8 mouse cellular contexts compared by ENCODE assay signal in genomic region chr1:152817027-152817769, GRCm38 (mm10). TPM values are rescaled to one million over a fixed set of nuclear protein-coding genes. Genes with fewer than 3 reads are reported as not detected.
DNase-seq lines count a peak whose midpoint lies in the region; ATAC-seq and TF ChIP-seq lines count a peak whose summit lies in the region.

No protein-coding gene starts in this region.

- H3K4me1 ChIP-seq in heart, embryonic 13.5 days, result peaks cover 46% of the 10 kb centered on the region
- H3K4me1 ChIP-seq in forebrain, embryonic 14.5 days (ENCODE audit: control insufficient read depth, insufficient read depth, low read length), result peaks cover 27% of the 10 kb centered on the region
- H3K4me1 ChIP-seq in midbrain, postnatal 0 days (ENCODE audit: insufficient read depth, low read length), result no peaks in the 10 kb centered on the region
- no peaks in the 10 kb centered on the region for H3K4me1 ChIP-seq in lung, postnatal 0 days (ENCODE audit: insufficient read depth, low read depth, low read length)

- TF ChIP-seq CTCF in midbrain, postnatal 0 days (IDR thresholded peaks at IDR 0.05), result no peak
- TF ChIP-seq CTCF in lung, postnatal 0 days (IDR thresholded peaks at IDR 0.05), result no peak

- H3K9ac ChIP-seq in heart, embryonic 13.5 days, result 0 out of 2 replicates have a peak overlapping the region, but pooled peaks have one; percentile 50
- no peak overlapping the region for H3K9ac ChIP-seq in forebrain, embryonic 14.5 days (ENCODE audit: low read length)
- H3K9ac ChIP-seq in midbrain, postnatal 0 days (replicated peaks; ENCODE audit: low read length, poor library complexity, severe bottlenecking), result no peak overlapping the region
- no peak overlapping the region for H3K9ac ChIP-seq in lung, postnatal 0 days (replicated peaks; ENCODE audit: low read depth)

- no peaks in the 10 kb centered on the region for H3K36me3 ChIP-seq in heart, embryonic 13.5 days
- no peaks in the 10 kb centered on the region for H3K36me3 ChIP-seq in forebrain, embryonic 14.5 days (ENCODE audit: control insufficient read depth, insufficient read depth, low read length)
- no peaks in the 10 kb centered on the region for H3K36me3 ChIP-seq in midbrain, postnatal 0 days (ENCODE audit: insufficient read depth, low read length)
- no peaks in the 10 kb centered on the region for H3K36me3 ChIP-seq in lung, postnatal 0 days (ENCODE audit: insufficient read depth, low read length)

- no peak for DNase-seq in heart, postnatal 4 days
- DNase-seq in ES-CJ7 (ENCODE audit: low read depth, low spot score), result peak; percentile 59
- peak; percentile 82 for DNase-seq in forebrain, embryonic 14.5 days (ENCODE audit: low spot score)
- peak; percentile 41 for DNase-seq in midbrain, postnatal 0 days (ENCODE audit: low spot score)
- no peak for DNase-seq in adrenal gland, postnatal 4 days (ENCODE audit: low spot score in 2 of 2)
- DNase-seq in cerebellum, adult 11-12 months, result no peak
- no peak for DNase-seq in lung, postnatal 0 days (ENCODE audit: low spot score)

- no peak overlapping the region for H3K4me3 ChIP-seq in heart, embryonic 13.5 days
- no peak overlapping the region for H3K4me3 ChIP-seq in forebrain, embryonic 14.5 days (ENCODE audit: low read depth, low read length)
- no peak overlapping the region for H3K4me3 ChIP-seq in midbrain, postnatal 0 days (ENCODE audit: low read depth, low read length)
- H3K4me3 ChIP-seq in lung, postnatal 0 days (ENCODE audit: low read depth, low read length), result no peak overlapping the region

- H3K27me3 ChIP-seq in heart, embryonic 13.5 days (replicated peaks), result no peaks in the 10 kb centered on the region
- no peaks in the 10 kb centered on the region for H3K27me3 ChIP-seq in forebrain, embryonic 14.5 days (replicated peaks; ENCODE audit: control insufficient read depth, insufficient read depth, low read length)
- no peaks in the 10 kb centered on the region for H3K27me3 ChIP-seq in midbrain, postnatal 0 days (ENCODE audit: insufficient read depth, low read length)
- no peaks in the 10 kb centered on the region for H3K27me3 ChIP-seq in lung, postnatal 0 days (replicated peaks; ENCODE audit: insufficient read depth, low read length)

- 33% methylated on average over 12 of the region's 12 CpGs for WGBS in heart, embryonic 13.5 days
- WGBS in forebrain, embryonic 14.5 days, result 16% methylated on average over 12 of the region's 12 CpGs
- WGBS in midbrain, postnatal 0 days, result 18% methylated on average over 12 of the region's 12 CpGs
- 38% methylated on average over 12 of the region's 12 CpGs for WGBS in lung, postnatal 0 days

- ATAC-seq in heart, embryonic 13.5 days (ENCODE audit: extremely low read depth, insufficient number of reproducible peaks, low FRiP score, low TSS enrichment), result no peak
- peak; percentile 69 for ATAC-seq in forebrain, embryonic 14.5 days
- no peak; the same call in none of the 2 replicates for ATAC-seq in midbrain, postnatal 0 days (ENCODE audit: low FRiP score)
- ATAC-seq in lung, postnatal 0 days, result no peak

- no peak for TF ChIP-seq EP300 in lung, postnatal 0 days (IDR thresholded peaks at IDR 0.05)

- no peaks in the 10 kb centered on the region for H3K9me3 ChIP-seq in heart, embryonic 13.5 days
- H3K9me3 ChIP-seq in forebrain, embryonic 14.5 days (replicated peaks; ENCODE audit: control insufficient read depth, low read length), result no peaks in the 10 kb centered on the region
- no peaks in the 10 kb centered on the region for H3K9me3 ChIP-seq in midbrain, postnatal 0 days (ENCODE audit: low read length)
- H3K9me3 ChIP-seq in lung, postnatal 0 days (ENCODE audit: low read length), result no peaks in the 10 kb centered on the region

- H3K27ac ChIP-seq in heart, embryonic 13.5 days (replicated peaks), result peak overlapping the region; percentile 80
- peak overlapping the region; percentile 61 for H3K27ac ChIP-seq in forebrain, embryonic 14.5 days (ENCODE audit: low read depth, low read length)
- H3K27ac ChIP-seq in midbrain, postnatal 0 days (ENCODE audit: low read depth, low read length), result no peak overlapping the region
- no peak overlapping the region for H3K27ac ChIP-seq in lung, postnatal 0 days (ENCODE audit: low read length)

- H3K4me2 ChIP-seq in heart, embryonic 13.5 days, result peak overlapping the region; percentile 36
- no peak overlapping the region for H3K4me2 ChIP-seq in forebrain, embryonic 14.5 days (ENCODE audit: low read length)
- no peak overlapping the region for H3K4me2 ChIP-seq in midbrain, postnatal 0 days (ENCODE audit: low read depth, low read length, poor library complexity, severe bottlenecking)
- no peak overlapping the region for H3K4me2 ChIP-seq in lung, postnatal 0 days (replicated peaks; ENCODE audit: low read depth, low read length)

RNA-seq across cellular contexts. Expression of gene Ncf2, which starts 17.2 kb away (rescaled TPM):
- 3.3 and 4.6 TPM in 2 replicates for polyA plus RNA-seq in heart, embryonic 13.5 days (2015; fragmentation: Nextera tagmentation; extraction: Ambion mirVana)
- total RNA-seq in heart, postnatal 4 days (2021), result 1 to 10 TPM; 2.1 to 3.0 TPM
- polyA plus RNA-seq in forebrain, embryonic 14.5 days (2014; fragmentation: Nextera tagmentation; extraction: Ambion mirVana), result 2.1 and 3.4 TPM in 2 replicates
- 1.2 and 1.6 TPM in 2 replicates for total RNA-seq in midbrain, postnatal 0 days (2014; rRNA removed)
- polyA plus RNA-seq in midbrain, postnatal 0 days (2015; fragmentation: Nextera tagmentation; extraction: Ambion mirVana), result 1.8 and 1.9 TPM in 2 replicates
- total RNA-seq in adrenal gland, postnatal 4 days (2021), result 1 to 10 TPM; 5.4 to 7.3 TPM
- 9.6 and 12.0 TPM in 2 replicates for polyA plus RNA-seq in lung, postnatal 0 days (2015; fragmentation: Nextera tagmentation; extraction: Ambion mirVana)

RNA-seq across cellular contexts. Expression of gene Arpc5, which starts 50.9 kb away (rescaled TPM):
- polyA plus RNA-seq in heart, embryonic 13.5 days (2015; fragmentation: Nextera tagmentation; extraction: Ambion mirVana), result 198 and 202 TPM in 2 replicates
- 100 to 1,000 TPM in 1 of 2 experiments, 10 to 100 TPM in 1; 98.7 to 103 TPM for total RNA-seq in heart, postnatal 4 days (2021)
- 430 and 478 TPM in 2 replicates for polyA plus RNA-seq in forebrain, embryonic 14.5 days (2014; fragmentation: Nextera tagmentation; extraction: Ambion mirVana)
- total RNA-seq in midbrain, postnatal 0 days (2014; rRNA removed), result 168 and 207 TPM in 2 replicates
- polyA plus RNA-seq in midbrain, postnatal 0 days (2015; fragmentation: Nextera tagmentation; extraction: Ambion mirVana), result 384 and 410 TPM in 2 replicates
- total RNA-seq in adrenal gland, postnatal 4 days (2021), result 100 to 1,000 TPM; 120 to 124 TPM
- polyA plus RNA-seq in lung, postnatal 0 days (2015; fragmentation: Nextera tagmentation; extraction: Ambion mirVana), result 376 and 377 TPM in 2 replicates

RNA-seq across cellular contexts. Expression of gene Rgl1, which starts 51.0 kb away (rescaled TPM):
- 54.1 and 59.2 TPM in 2 replicates for polyA plus RNA-seq in heart, embryonic 13.5 days (2015; fragmentation: Nextera tagmentation; extraction: Ambion mirVana)
- 10 to 100 TPM; 70.8 to 73.7 TPM for total RNA-seq in heart, postnatal 4 days (2021)
- 16.4 and 20.5 TPM in 2 replicates for polyA plus RNA-seq in forebrain, embryonic 14.5 days (2014; fragmentation: Nextera tagmentation; extraction: Ambion mirVana)
- 14.3 and 16.9 TPM in 2 replicates for total RNA-seq in midbrain, postnatal 0 days (2014; rRNA removed)
- 13.8 and 16.2 TPM in 2 replicates for polyA plus RNA-seq in midbrain, postnatal 0 days (2015; fragmentation: Nextera tagmentation; extraction: Ambion mirVana)
- total RNA-seq in adrenal gland, postnatal 4 days (2021), result 10 to 100 TPM; 50.8 to 60.7 TPM
- 33.2 and 44.4 TPM in 2 replicates for polyA plus RNA-seq in lung, postnatal 0 days (2015; fragmentation: Nextera tagmentation; extraction: Ambion mirVana)

Comparison
In these comparisons a context has a peak if more than half of its experiments do, and no peak if none do; other contexts are left out.
1. H3K27ac ChIP-seq: peak in heart, embryonic 13.5 days (single experiment) and forebrain, embryonic 14.5 days (single experiment); none in midbrain, postnatal 0 days (single experiment) and lung, postnatal 0 days (single experiment).
2. DNase-seq: peak in ES-CJ7 (single experiment), forebrain, embryonic 14.5 days (single experiment) and midbrain, postnatal 0 days (single experiment); none in heart, postnatal 4 days (single experiment), adrenal gland, postnatal 4 days (0 of 2), cerebellum, adult 11-12 months (single experiment) and lung, postnatal 0 days (single experiment).